21 mouse cellular contexts compared by ENCODE assay signal in genomic region chr12:33390844-33391560, GRCm38 (mm10). TPM values are rescaled to one million over a fixed set of nuclear protein-coding genes. Genes with fewer than 3 reads are reported as not detected.
DNase-seq lines count a peak whose midpoint lies in the region; ATAC-seq and TF ChIP-seq lines count a peak whose summit lies in the region.
"Had no signal": no experiment of that assay in that cellular context is flagged by ENCODE, and none has a peak within 500 bp of the region (broad histone marks: within the 10 kb centered on the region; RNA-seq: fewer than 3 reads in every experiment).

No protein-coding gene starts in this region.

- WGBS in heart, embryonic 16.5 days: 55% methylated on average over 2 of the region's 2 CpGs
- 50% methylated on average over 2 of the region's 2 CpGs for WGBS in heart, embryonic 11.5 days (ENCODE audit: insufficient replicate concordance)
- 63% methylated on average over 2 of the region's 2 CpGs for WGBS in midbrain, postnatal 0 days
- 66% methylated on average over 2 of the region's 2 CpGs for WGBS in midbrain, embryonic 16.5 days

- H3K9me3 ChIP-seq in heart, embryonic 16.5 days (replicated peaks; ENCODE audit: control insufficient read depth, low read length): no peaks in the 10 kb centered on the region
- H3K9me3 ChIP-seq in heart, embryonic 11.5 days (replicated peaks; ENCODE audit: control insufficient read depth, low read length): no peaks in the 10 kb centered on the region
- H3K9me3 ChIP-seq in midbrain, postnatal 0 days (ENCODE audit: low read length): no peaks in the 10 kb centered on the region
- H3K9me3 ChIP-seq in midbrain, embryonic 16.5 days (replicated peaks; ENCODE audit: control insufficient read depth, low read length, poor library complexity, severe bottlenecking): no peaks in the 10 kb centered on the region
- H3K9me3 ChIP-seq: forebrain, embryonic 10.5 days; hindbrain, embryonic 12.5 days; liver, embryonic 13.5 days had no signal

- peak; percentile 13; the same call in 1 of the 2 replicates for TF ChIP-seq CTCF in midbrain, postnatal 0 days (IDR thresholded peaks at IDR 0.05)

- peak; percentile 31 for DNase-seq in adrenal gland, adult 2 months
- no peak for DNase-seq in adrenal gland, adult 18-20 months (ENCODE audit: low spot score in 2 of 2)
- DNase-seq in midbrain, postnatal 0 days (ENCODE audit: low spot score): no peak
- no peak for DNase-seq in cerebellum, postnatal 25 days
- DNase-seq: cerebellum, adult 9-10 months; embryo, embryonic 11 days; gastrocnemius, postnatal 10 days; kidney, adult 2 months; kidney, postnatal 25 days; liver, embryonic 13.5 days had no signal

- ATAC-seq in heart, embryonic 16.5 days (replicated peaks; ENCODE audit: extremely low read depth, insufficient read depth, low FRiP score): 0 out of 2 replicates have a peak, but pooled peaks have one; percentile 10
- ATAC-seq in heart, embryonic 11.5 days (replicated peaks; ENCODE audit: insufficient number of reproducible peaks, low FRiP score, low TSS enrichment): no peak
- ATAC-seq in midbrain, postnatal 0 days (ENCODE audit: low FRiP score): no peak
- no peak for ATAC-seq in midbrain, embryonic 16.5 days
- ATAC-seq in megakaryocyte-erythroid progenitor cell, adult 5-6 weeks (replicated peaks; ENCODE audit: low FRiP score, low TSS enrichment, poor library complexity, severe bottlenecking): 0 out of 2 replicates have a peak, but pooled peaks have one; percentile 19
- ATAC-seq: inflammation-experienced regulatory T-cells, adult 6 months; lung, postnatal 0 days had no signal

- no peaks in the 10 kb centered on the region for H3K27me3 ChIP-seq in heart, embryonic 16.5 days (ENCODE audit: control insufficient read depth, insufficient read depth, low read length)
- H3K27me3 ChIP-seq in heart, embryonic 11.5 days (ENCODE audit: control insufficient read depth, insufficient read depth, low read length): no peaks in the 10 kb centered on the region; the same call in 1 of the 2 replicates
- H3K27me3 ChIP-seq in midbrain, postnatal 0 days (ENCODE audit: insufficient read depth, low read length): no peaks in the 10 kb centered on the region
- H3K27me3 ChIP-seq in midbrain, embryonic 16.5 days (ENCODE audit: control insufficient read depth, insufficient read depth, low read depth, low read length): no peaks in the 10 kb centered on the region
- H3K27me3 ChIP-seq: hindbrain, embryonic 12.5 days; liver, embryonic 13.5 days had no signal

- peaks cover 3% of the 10 kb centered on the region; the same call in 1 of the 2 replicates for H3K4me1 ChIP-seq in heart, embryonic 16.5 days (ENCODE audit: control insufficient read depth, insufficient read depth, low read length)
- H3K4me1 ChIP-seq in heart, embryonic 11.5 days (ENCODE audit: control insufficient read depth, insufficient read depth, low read length): peaks cover 5% of the 10 kb centered on the region; the same call in 1 of the 2 replicates
- 0 out of 2 replicates have a peak, but pooled peaks cover 6% of the 10 kb centered on the region for H3K4me1 ChIP-seq in midbrain, postnatal 0 days (ENCODE audit: insufficient read depth, low read length)
- peaks cover 6% of the 10 kb centered on the region for H3K4me1 ChIP-seq in midbrain, embryonic 16.5 days (ENCODE audit: control insufficient read depth, insufficient read depth, low read length)

- no peak overlapping the region for H3K27ac ChIP-seq in heart, embryonic 16.5 days (ENCODE audit: low read length)
- H3K27ac ChIP-seq in heart, embryonic 11.5 days (ENCODE audit: low read depth, low read length): no peak overlapping the region
- no peak overlapping the region for H3K27ac ChIP-seq in midbrain, postnatal 0 days (ENCODE audit: low read depth, low read length)
- H3K27ac ChIP-seq in midbrain, embryonic 16.5 days (ENCODE audit: low read length): no peak overlapping the region
- H3K27ac ChIP-seq: forebrain, embryonic 10.5 days; hindbrain, embryonic 12.5 days; liver, embryonic 13.5 days; stomach, postnatal 0 days had no signal

- no peaks in the 10 kb centered on the region for H3K36me3 ChIP-seq in heart, embryonic 16.5 days (ENCODE audit: control insufficient read depth, insufficient read depth)
- H3K36me3 ChIP-seq in heart, embryonic 11.5 days (ENCODE audit: control insufficient read depth, insufficient read depth, low read length): no peaks in the 10 kb centered on the region
- H3K36me3 ChIP-seq in midbrain, postnatal 0 days (ENCODE audit: insufficient read depth, low read length): no peaks in the 10 kb centered on the region
- H3K36me3 ChIP-seq in midbrain, embryonic 16.5 days (ENCODE audit: control insufficient read depth, insufficient read depth, low read length): no peaks in the 10 kb centered on the region
- H3K36me3 ChIP-seq: forebrain, embryonic 10.5 days; hindbrain, embryonic 12.5 days; liver, embryonic 13.5 days had no signal

- no peak overlapping the region for H3K9ac ChIP-seq in heart, embryonic 16.5 days (ENCODE audit: low read length)
- H3K9ac ChIP-seq in heart, embryonic 11.5 days (ENCODE audit: low read depth, low read length): no peak overlapping the region
- no peak overlapping the region for H3K9ac ChIP-seq in midbrain, postnatal 0 days (replicated peaks; ENCODE audit: low read length, poor library complexity, severe bottlenecking)
- no peak overlapping the region for H3K9ac ChIP-seq in midbrain, embryonic 16.5 days (ENCODE audit: low read depth, low read length)
- H3K9ac ChIP-seq: hindbrain, embryonic 12.5 days; liver, embryonic 13.5 days had no signal

- H3K4me2 ChIP-seq in heart, embryonic 16.5 days (ENCODE audit: low read depth, low read length): no peak overlapping the region
- no peak overlapping the region for H3K4me2 ChIP-seq in heart, embryonic 11.5 days
- H3K4me2 ChIP-seq in midbrain, postnatal 0 days (ENCODE audit: low read depth, low read length, poor library complexity, severe bottlenecking): no peak overlapping the region
- no peak overlapping the region for H3K4me2 ChIP-seq in midbrain, embryonic 16.5 days (ENCODE audit: low read length)
- H3K4me2 ChIP-seq: hindbrain, embryonic 12.5 days; liver, embryonic 13.5 days had no signal

- H3K4me3 ChIP-seq in heart, embryonic 16.5 days (ENCODE audit: low read length): no peak overlapping the region
- H3K4me3 ChIP-seq in heart, embryonic 11.5 days (ENCODE audit: low read depth, low read length): no peak overlapping the region
- no peak overlapping the region for H3K4me3 ChIP-seq in midbrain, postnatal 0 days (ENCODE audit: low read depth, low read length)
- no peak overlapping the region for H3K4me3 ChIP-seq in midbrain, embryonic 16.5 days (ENCODE audit: low read depth, low read length)
- H3K4me3 ChIP-seq: forebrain, embryonic 10.5 days; hindbrain, embryonic 12.5 days; liver, embryonic 13.5 days had no signal

RNA-seq across cellular contexts. Expression of gene Efcab10, which starts 3.7 kb away (rescaled TPM):
- total RNA-seq in adrenal gland, adult 2 months (2021): under 1 TPM in 1 of 2 experiments, not detected in 1; 0.45 TPM
- not detected in 2 replicates for polyA plus RNA-seq in adrenal gland, adult 2 months (2012; rRNA removed)
- 1 to 10 TPM in 1 of 2 experiments, under 1 TPM in 1; 0.48 to 2.0 TPM for total RNA-seq in adrenal gland, adult 18-20 months (2021)
- 0.77 TPM in 1 of 2 replicates, not detected in the other for polyA plus RNA-seq in heart, embryonic 16.5 days (2015; fragmentation: Nextera tagmentation; extraction: Ambion mirVana)
- not detected in 2 replicates for polyA plus RNA-seq in heart, embryonic 11.5 days (2014; fragmentation: Nextera tagmentation; extraction: Ambion mirVana)
- 0.76 TPM in 1 of 2 replicates, not detected in the other for total RNA-seq in midbrain, postnatal 0 days (2014; rRNA removed)
- 6.2 and 6.6 TPM in 2 replicates for polyA plus RNA-seq in midbrain, postnatal 0 days (2015; fragmentation: Nextera tagmentation; extraction: Ambion mirVana)
- 2.7 and 3.0 TPM in 2 replicates for polyA plus RNA-seq in midbrain, embryonic 16.5 days (2015; fragmentation: Nextera tagmentation; extraction: Ambion mirVana)
- total RNA-seq in megakaryocyte-erythroid progenitor cell, adult 5-6 weeks (2014; fragmentation: Nextera tagmentation): not detected in 2 replicates
- not detected in 2 replicates for total RNA-seq in megakaryocyte-erythroid progenitor cell, adult 5-6 weeks (2017)
- total RNA-seq: gastrocnemius, postnatal 10 days; heart, adult 8-10 months; heart, postnatal 10 days had no signal
- polyA plus RNA-seq: inflammation-experienced regulatory T-cells, adult 6 months; liver, embryonic 13.5 days; stomach, postnatal 0 days had no signal

RNA-seq across cellular contexts. Expression of gene Twistnb, which starts 38.4 kb away (rescaled TPM):
- 10 to 100 TPM; 11.4 to 15.6 TPM for total RNA-seq in adrenal gland, adult 2 months (2021)
- polyA plus RNA-seq in adrenal gland, adult 2 months (2012; rRNA removed): 84.0 and 88.3 TPM in 2 replicates
- 10 to 100 TPM; 14.5 to 15.5 TPM for total RNA-seq in adrenal gland, adult 18-20 months (2021)
- 31.8 and 38.4 TPM in 2 replicates for polyA plus RNA-seq in heart, embryonic 16.5 days (2015; fragmentation: Nextera tagmentation; extraction: Ambion mirVana)
- 31.4 and 36.6 TPM in 2 replicates for polyA plus RNA-seq in heart, embryonic 11.5 days (2014; fragmentation: Nextera tagmentation; extraction: Ambion mirVana)
- total RNA-seq in midbrain, postnatal 0 days (2014; rRNA removed): 14.6 and 22.4 TPM in 2 replicates
- polyA plus RNA-seq in midbrain, postnatal 0 days (2015; fragmentation: Nextera tagmentation; extraction: Ambion mirVana): 60.5 and 65.9 TPM in 2 replicates
- polyA plus RNA-seq in midbrain, embryonic 16.5 days (2015; fragmentation: Nextera tagmentation; extraction: Ambion mirVana): 46.6 and 51.6 TPM in 2 replicates
- 35.5 and 39.4 TPM in 2 replicates for total RNA-seq in megakaryocyte-erythroid progenitor cell, adult 5-6 weeks (2014; fragmentation: Nextera tagmentation)
- 82.0 and 113 TPM in 2 replicates for total RNA-seq in megakaryocyte-erythroid progenitor cell, adult 5-6 weeks (2017)

Comparison
In these comparisons a context has a peak if more than half of its experiments do, and no peak if none do; other contexts are left out.
1. ATAC-seq: peak in heart, embryonic 16.5 days (single experiment) and megakaryocyte-erythroid progenitor cell, adult 5-6 weeks (single experiment); none in heart, embryonic 11.5 days (single experiment), midbrain, postnatal 0 days (single experiment) and midbrain, embryonic 16.5 days (single experiment).